Mouse (Mus musculus): Measurements from ENCODE around the gene Ociad1. TPM values are rescaled to one million over a fixed set of nuclear protein-coding genes. Genes with fewer than 3 reads are reported as not detected.

Gene Ociad1
- total RNA-seq, 1 experiment from 2014 or later, result 317 TPM

DNA sequence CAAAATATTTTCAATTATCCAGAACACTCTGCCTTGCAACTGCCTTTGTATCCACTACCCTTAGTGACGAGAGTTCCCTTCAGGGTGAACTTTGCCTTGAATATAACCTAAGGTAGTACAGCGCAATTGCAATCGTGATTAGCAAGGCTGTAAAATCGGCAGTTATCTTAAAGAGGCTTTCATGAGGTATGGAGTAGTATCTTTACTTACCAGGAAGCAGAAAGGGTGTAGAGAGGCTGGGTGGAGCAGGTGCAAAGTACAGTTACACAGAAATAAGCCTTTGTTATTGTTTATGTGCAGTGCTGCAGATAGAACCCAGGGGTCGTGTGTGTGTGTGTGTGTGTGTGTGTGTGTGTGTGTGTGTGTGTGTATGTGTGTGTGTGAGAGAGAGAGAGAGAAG, 62.8 kb downstream of the Ociad1 start:
- peak in 1 of 2 experiments; percentile 32; a peak in 1 of 4 replicates for ATAC-seq (replicated peaks in 1 of 2; ENCODE audit: insufficient read depth in 1 of 2, low FRiP score in 2 of 2, low TSS enrichment in 1 of 2, low read depth in 1 of 2, poor library complexity in 2 of 2, severe bottlenecking in 2 of 2)

- no peak for ATAC-seq (replicated peaks in 1 of 2; ENCODE audit: insufficient read depth in 1 of 2, low FRiP score in 2 of 2, low TSS enrichment in 1 of 2, low read depth in 1 of 2, poor library complexity in 2 of 2, severe bottlenecking in 2 of 2)
These were observed 66.7 kb downstream of the Ociad1 start for GRCm38 (mm10) chr5:73359134-73359751.

DNA sequence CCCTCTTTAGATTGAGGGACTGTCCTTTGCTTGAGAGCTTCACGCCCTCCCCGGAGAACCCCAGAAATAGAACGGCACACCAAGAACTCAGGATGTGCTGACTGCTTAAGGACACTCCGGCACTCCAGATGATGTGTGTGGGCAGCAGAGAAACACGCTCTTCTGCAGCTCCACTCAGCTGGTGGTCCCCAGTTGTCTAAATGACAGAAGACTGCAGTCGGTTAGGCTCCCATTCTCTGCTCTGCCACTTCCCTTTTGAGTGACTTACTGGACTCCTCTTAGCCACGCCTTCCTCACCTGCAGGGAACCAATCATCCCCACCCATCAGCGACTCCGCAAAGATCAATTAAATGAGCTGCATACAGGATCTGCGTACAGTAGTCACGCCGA, 67.2 kb downstream of the Ociad1 start:
- peak; percentile 25 to 27; a peak in 2 of 4 replicates for ATAC-seq (replicated peaks in 1 of 2; ENCODE audit: insufficient read depth in 1 of 2, low FRiP score in 2 of 2, low TSS enrichment in 1 of 2, low read depth in 1 of 2, poor library complexity in 2 of 2, severe bottlenecking in 2 of 2)

GRCm38 (mm10) chr5:73360240-73360639, 67.7 kb downstream of the Ociad1 start:
- ATAC-seq (replicated peaks in 1 of 2; ENCODE audit: insufficient read depth in 1 of 2, low FRiP score in 2 of 2, low TSS enrichment in 1 of 2, low read depth in 1 of 2, poor library complexity in 2 of 2, severe bottlenecking in 2 of 2), result no peak

- ATAC-seq (replicated peaks in 1 of 2; ENCODE audit: insufficient read depth in 1 of 2, low FRiP score in 2 of 2, low TSS enrichment in 1 of 2, low read depth in 1 of 2, poor library complexity in 2 of 2, severe bottlenecking in 2 of 2), result no peak
These were observed 69.8 kb downstream of the Ociad1 start for GRCm38 (mm10) chr5:73362338-73362737.

DNA sequence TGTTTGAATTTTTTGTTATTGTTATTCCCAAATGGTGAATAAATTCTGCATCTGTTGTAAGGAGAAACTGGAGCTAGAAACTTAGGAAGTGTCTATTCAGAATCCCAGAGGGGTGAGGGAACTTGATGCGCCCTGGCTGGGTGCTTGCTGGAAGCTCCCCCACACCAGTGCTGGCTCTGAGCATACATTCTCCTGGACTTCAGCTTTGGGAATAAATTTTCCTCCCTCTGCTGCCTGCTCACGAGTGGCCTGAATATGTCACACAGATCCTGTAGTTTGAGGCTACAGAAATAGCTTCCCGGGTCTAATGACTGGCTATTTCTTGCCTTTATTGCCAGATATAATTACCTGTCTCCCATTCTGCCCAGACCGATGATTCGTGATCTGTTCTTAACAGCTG, 70.2 kb downstream of the Ociad1 start:
- ATAC-seq (replicated peaks in 1 of 2; ENCODE audit: insufficient read depth in 1 of 2, low FRiP score in 2 of 2, low TSS enrichment in 1 of 2, low read depth in 1 of 2, poor library complexity in 2 of 2, severe bottlenecking in 2 of 2), result no peak

Other genes with a start within 250 kb of the Ociad1 start
- 73.7 and 73.9 TPM in 2 replicates for gene Fryl, start 36.2 kb upstream of the Ociad1 start, total RNA-seq (2017)
- 10.7 and 13.3 TPM in 2 replicates for gene Ociad2, start 48.2 kb downstream of the Ociad1 start, total RNA-seq (2017)
- not detected in 2 replicates for gene Cwh43, start 113.3 kb downstream of the Ociad1 start, total RNA-seq (2017)
- gene Dcun1d4, start 188.2 kb downstream of the Ociad1 start, total RNA-seq (2017), result 18.2 and 21.6 TPM in 2 replicates